Mouse (Mus musculus) frontal cortex, adult 2 months (tissue): Measurements from ENCODE around the gene Wdr5b. TPM values are rescaled to one million over a fixed set of nuclear protein-coding genes. Genes with fewer than 3 reads are reported as not detected.

Experiments used
- DNase-seq, 2 experiments: peaks; one replicate each; pipeline ENCODE4 v3.0.0; 2022; ENCODE audit warnings: low spot score in 1 of 2; ENCODE audit errors: extremely low spot score in 1 of 2
- polyA plus RNA-seq: library from polyadenylated mRNA; depleted of rRNA; stranded (reverse); fragments of >200 nt; gene quantifications from 2 replicates; pipeline ENCODE4 v1.2.3, GENCODE M21; 2012; rRNA removed

Wdr5b gene
- polyA plus RNA-seq, 1 experiment, result 5.4 TPM

- DNase-seq, result no peak
Measured at GRCm38 (mm10) chr16:36069819-36070575, 29.0 kb downstream of the Wdr5b start.

GRCm38 (mm10) chr16:36071071-36071449 lies 30.1 kb downstream of the Wdr5b start:
- no peak for DNase-seq

- peak; percentile 83 to 95 for DNase-seq
Measured at GRCm38 (mm10) chr16:36071450-36072379, 30.7 kb downstream of the Wdr5b start, which contains the start of the genes Fam162a and Ccdc58. Fam162a (minus strand) TSS chr16:36071594. Ccdc58 (plus strand) TSS chr16:36071685.

GRCm38 (mm10) chr16:36072410-36073011 lies 31.5 kb downstream of the Wdr5b start:
- DNase-seq, result no peak

GRCm38 (mm10) chr16:36074772-36075171 lies 33.8 kb downstream of the Wdr5b start:
- no peak for DNase-seq

GRCm38 (mm10) chr16:36079916-36080315 lies 38.9 kb downstream of the Wdr5b start:
- no peak for DNase-seq

GRCm38 (mm10) chr16:36087846-36088245 lies 46.9 kb downstream of the Wdr5b start:
- DNase-seq, result no peak

- no peak for DNase-seq
Measured at GRCm38 (mm10) chr16:36089065-36089464, 48.1 kb downstream of the Wdr5b start.

GRCm38 (mm10) chr16:36089850-36090616 lies 49.0 kb downstream of the Wdr5b start:
- no peak for DNase-seq

GRCm38 (mm10) chr16:36090785-36091509 lies 50.0 kb downstream of the Wdr5b start:
- no peak for DNase-seq

Other genes with a start within 250 kb of the Wdr5b start
- 2.1 TPM in 2 replicates for gene Parp14, start 169.6 kb upstream of the Wdr5b start, polyA plus RNA-seq
- gene Parp9, start 102.7 kb upstream of the Wdr5b start, polyA plus RNA-seq, result 3.8 and 4.5 TPM in 2 replicates
- gene Dtx3l, start 102.0 kb upstream of the Wdr5b start, polyA plus RNA-seq, result 3.0 TPM in 2 replicates
- 44.0 and 48.2 TPM in 2 replicates for gene Kpna1, start 62.4 kb upstream of the Wdr5b start, polyA plus RNA-seq
- gene Fam162a, start 30.4 kb downstream of the Wdr5b start, polyA plus RNA-seq, result 99.7 and 111 TPM in 2 replicates
- gene Ccdc58, start 30.5 kb downstream of the Wdr5b start, polyA plus RNA-seq, result 21.4 and 26.9 TPM in 2 replicates
- gene Csta1, start 90.1 kb downstream of the Wdr5b start, polyA plus RNA-seq, result not detected in 2 replicates
- not detected in 2 replicates for gene Stfa2l1, start 115.6 kb downstream of the Wdr5b start, polyA plus RNA-seq
- gene Gm5483, start 143.0 kb downstream of the Wdr5b start, polyA plus RNA-seq, result not detected in 2 replicates
- gene Gm5416, start 169.2 kb downstream of the Wdr5b start, polyA plus RNA-seq, result not detected in 2 replicates
- not detected in 2 replicates for gene 2010005H15Rik, start 180.3 kb downstream of the Wdr5b start, polyA plus RNA-seq
- not detected in 2 replicates for gene Stfa1, start 235.8 kb downstream of the Wdr5b start, polyA plus RNA-seq